Mouse (Mus musculus) frontal cortex, postnatal 14 days (tissue): ENCODE measurements around the gene 1700013G24Rik.

Source experiments
- DNase-seq, 2 experiments: peaks; one replicate each; pipeline ENCODE4 v3.0.0; 2022; ENCODE audit warnings: low spot score in 2 of 2

Gene 1700013G24Rik

GRCm38 (mm10) chr4:137456581-137456980 lies 3.5 kb downstream of the 1700013G24Rik start:
- DNase-seq, result no peak

GRCm38 (mm10) chr4:137457292-137457691 lies 4.2 kb downstream of the 1700013G24Rik start:
- no peak for DNase-seq

GRCm38 (mm10) chr4:137458310-137458709 lies 5.2 kb downstream of the 1700013G24Rik start:
- no peak for DNase-seq

- no peak for DNase-seq
These were observed 5.8 kb downstream of the 1700013G24Rik start for GRCm38 (mm10) chr4:137458861-137459260.

GRCm38 (mm10) chr4:137460676-137461075 lies 7.6 kb downstream of the 1700013G24Rik start:
- DNase-seq, result no peak

- DNase-seq, result no peak
These were observed 8.1 kb downstream of the 1700013G24Rik start for GRCm38 (mm10) chr4:137461217-137461616.

GRCm38 (mm10) chr4:137461981-137462690 lies 9.1 kb downstream of the 1700013G24Rik start:
- DNase-seq, result no peak

GRCm38 (mm10) chr4:137465125-137465787 lies 12.2 kb downstream of the 1700013G24Rik start:
- DNase-seq, result no peak

GRCm38 (mm10) chr4:137466991-137467390 lies 13.9 kb downstream of the 1700013G24Rik start:
- DNase-seq, result no peak

GRCm38 (mm10) chr4:137467525-137467924 lies 14.4 kb downstream of the 1700013G24Rik start:
- no peak for DNase-seq

- DNase-seq, result peak; percentile 73 to 75
These were observed 15.4 kb downstream of the 1700013G24Rik start, which contains the start of gene Hspg2 for GRCm38 (mm10) chr4:137468260-137469080. Gene Hspg2 (plus strand): TSS chr4:137468769.

GRCm38 (mm10) chr4:137469081-137469844 lies 16.2 kb downstream of the 1700013G24Rik start:
- no peak for DNase-seq

GRCm38 (mm10) chr4:137469845-137470692 lies 17.0 kb downstream of the 1700013G24Rik start:
- DNase-seq, result no peak

GRCm38 (mm10) chr4:137470701-137471317 lies 17.7 kb downstream of the 1700013G24Rik start:
- DNase-seq, result no peak

- no peak for DNase-seq
These were observed 18.2 kb downstream of the 1700013G24Rik start for GRCm38 (mm10) chr4:137471326-137471725.

- no peak for DNase-seq
These were observed 20.2 kb downstream of the 1700013G24Rik start for GRCm38 (mm10) chr4:137473240-137473639.

GRCm38 (mm10) chr4:137473701-137474388 lies 20.8 kb downstream of the 1700013G24Rik start:
- no peak for DNase-seq

- no peak for DNase-seq
These were observed 21.6 kb downstream of the 1700013G24Rik start for GRCm38 (mm10) chr4:137474694-137475093.

- DNase-seq, result no peak
These were observed 22.4 kb downstream of the 1700013G24Rik start for GRCm38 (mm10) chr4:137475271-137476050.
